14 mouse cellular contexts compared by ENCODE assay signal in genomic region chr13:107063115-107063807, GRCm38 (mm10). TPM values are rescaled to one million over a fixed set of nuclear protein-coding genes. Genes with fewer than 3 reads are reported as not detected.
DNase-seq lines count a peak whose midpoint lies in the region; ATAC-seq and TF ChIP-seq lines count a peak whose summit lies in the region.
"Had no signal": no experiment of that assay in that cellular context is flagged by ENCODE, and none has a peak within 500 bp of the region (broad histone marks: within the 10 kb centered on the region; RNA-seq: fewer than 3 reads in every experiment).

No protein-coding gene starts in this region.

- peak; percentile 86 for ATAC-seq in erythroblast, adult 5-6 weeks (replicated peaks; ENCODE audit: low FRiP score, poor library complexity, severe bottlenecking)
- peak; percentile 95 for ATAC-seq in liver, postnatal 0 days
- ATAC-seq: forebrain, embryonic 16.5 days had no signal

- H3K27ac ChIP-seq in liver, postnatal 0 days (ENCODE audit: low read depth), result peak overlapping the region; percentile 92
- H3K27ac ChIP-seq: neural tube, embryonic 13.5 days had no signal

- no peaks in the 10 kb centered on the region for H3K27me3 ChIP-seq in liver, postnatal 0 days (ENCODE audit: insufficient read depth, low read length)
- H3K27me3 ChIP-seq: neural tube, embryonic 13.5 days had no signal

- H3K9me3 ChIP-seq in liver, postnatal 0 days (ENCODE audit: low read length), result no peaks in the 10 kb centered on the region
- H3K9me3 ChIP-seq: neural tube, embryonic 13.5 days had no signal

- H3K36me3 ChIP-seq in liver, postnatal 0 days (replicated peaks; ENCODE audit: insufficient read depth, low read length), result no peaks in the 10 kb centered on the region
- H3K36me3 ChIP-seq: neural tube, embryonic 13.5 days had no signal

- DNase-seq in spleen, adult 12 weeks (ENCODE audit: low spot score), result peak; percentile 58
- DNase-seq in spleen, adult 18-20 months, result no peak
- DNase-seq in liver, postnatal 0 days, result peak; percentile 65
- DNase-seq in adipocyte (ENCODE audit: low spot score), result no peak
- DNase-seq in cerebellum, adult 18-20 months, result no peak
- no peak for DNase-seq in frontal cortex, adult 2 months (ENCODE audit: extremely low spot score in 1 of 2, low spot score in 1 of 2)
- no peak for DNase-seq in heart, adult 18-20 months
- DNase-seq: kidney, postnatal 25 days; left cerebral cortex, postnatal 4 days; right cerebral cortex, postnatal 25 days; thymus, postnatal 4 days had no signal

- peak; percentile 43 for TF ChIP-seq CTCF in liver, postnatal 0 days (IDR thresholded peaks at IDR 0.05; ENCODE audit: low read depth)

- peak overlapping the region; percentile 49 for H3K4me3 ChIP-seq in liver, postnatal 0 days (ENCODE audit: low read depth, low read length)
- H3K4me3 ChIP-seq: neural tube, embryonic 13.5 days had no signal

- H3K4me2 ChIP-seq in liver, postnatal 0 days (ENCODE audit: low read depth, low read length), result peak overlapping the region; percentile 72
- H3K4me2 ChIP-seq: neural tube, embryonic 13.5 days had no signal

- H3K4me1 ChIP-seq in liver, postnatal 0 days (ENCODE audit: insufficient read depth), result peaks cover 7% of the 10 kb centered on the region
- H3K4me1 ChIP-seq: neural tube, embryonic 13.5 days had no signal

- 28% methylated on average over 7 of the region's 7 CpGs for WGBS in liver, postnatal 0 days (ENCODE audit: insufficient replicate concordance)

- peak overlapping the region; percentile 45 for H3K9ac ChIP-seq in liver, postnatal 0 days (replicated peaks)
- H3K9ac ChIP-seq: neural tube, embryonic 13.5 days had no signal

- TF ChIP-seq EP300 in liver, postnatal 0 days (IDR thresholded peaks at IDR 0.05; ENCODE audit: low read depth), result peak; percentile 100

RNA-seq across cellular contexts. Expression of gene Kif2a, which starts 41.3 kb away (rescaled TPM):
- total RNA-seq in erythroblast, adult 5-6 weeks (2015; ENCODE audit: low replicate concordance), result 213 and 257 TPM in 2 replicates
- total RNA-seq in erythroblast, adult 5-6 weeks (2017; ENCODE audit: low replicate concordance), result 160 and 229 TPM in 2 replicates
- 15.5 and 21.2 TPM in 2 replicates for polyA plus RNA-seq in liver, postnatal 0 days (2015; fragmentation: Nextera tagmentation; extraction: Ambion mirVana)
- 62.8 and 63.2 TPM in 2 replicates for polyA plus RNA-seq in frontal cortex, adult 2 months (2012; rRNA removed)
- total RNA-seq in heart, adult 18-20 months (2021), result 10 to 100 TPM; 31.0 to 32.4 TPM

Comparison
In these comparisons a context has a peak if more than half of its experiments do, and no peak if none do; other contexts are left out.
1. DNase-seq: peak in spleen, adult 12 weeks (single experiment) and liver, postnatal 0 days (single experiment); none in spleen, adult 18-20 months (0 of 2), adipocyte (single experiment), cerebellum, adult 18-20 months (0 of 2), frontal cortex, adult 2 months (0 of 2) and heart, adult 18-20 months (0 of 2).
2. RNA of gene Kif2a, which starts 41.3 kb away (total RNA-seq): 160 to 257 TPM in erythroblast, adult 5-6 weeks; 31.0 to 32.4 TPM in heart, adult 18-20 months; every median in the first group is over 4 times any median in the second.